Mouse (Mus musculus) neural tube, embryonic 12.5 days (tissue): ENCODE measurements around the gene Nsfl1c. TPM values are rescaled to one million over a fixed set of nuclear protein-coding genes. Genes with fewer than 3 reads are reported as not detected.

ENCODE experiments used
- ATAC-seq: fragments of 200-750 bp; cut with Nextera tagmentation; 2 replicates; pipeline ENCODE4 v1.8.0; 2017; ENCODE audit warnings: low read depth, mild to moderate bottlenecking, moderate TSS enrichment, moderate library complexity; ENCODE audit not compliant: low FRiP score
- H3K27ac ChIP-seq: fragments of 300-500 bp; sonication (generic); 2 replicates; pipeline ENCODE4 v1.5.1; 2016
- H3K27me3 ChIP-seq: fragments of 300-500 bp; sonication (generic); replicated peaks from 2 replicates; pipeline ENCODE4 v1.6.1; 2016; ENCODE audit warnings: mild to moderate bottlenecking
- H3K36me3 ChIP-seq: fragments of 300-500 bp; sonication (generic); 2 replicates; pipeline ENCODE4 v1.6.1; 2016; ENCODE audit warnings: mild to moderate bottlenecking
- H3K4me1 ChIP-seq: fragments of 300-500 bp; sonication (generic); 2 replicates; pipeline ENCODE4 v1.6.1; 2016
- H3K4me2 ChIP-seq: fragments of 300-500 bp; sonication (generic); replicated peaks from 2 replicates; pipeline ENCODE4 v1.6.1; 2016; ENCODE audit warnings: mild to moderate bottlenecking
- H3K4me3 ChIP-seq: fragments of 300-500 bp; sonication (generic); 2 replicates; pipeline ENCODE4 v1.5.1; 2016
- H3K9ac ChIP-seq: fragments of 300-500 bp; sonication (generic); 2 replicates; pipeline ENCODE4 v1.6.1; 2016; ENCODE audit warnings: mild to moderate bottlenecking
- H3K9me3 ChIP-seq: fragments of 300-500 bp; sonication (generic); 2 replicates; pipeline ENCODE4 v1.6.1; 2016; ENCODE audit warnings: mild to moderate bottlenecking
- WGBS: fragments of 180-500 bp; shearing (Covaris S2); methylation state at CpG from one replicate; pipeline ENCODE4 v1.1.7; 2016; 5-methylcytosine and 5-hydroxymethylcytosine counted together
- polyA plus RNA-seq: library from polyadenylated mRNA; unstranded; fragments of >200 nt; fragmentation: Nextera tagmentation; extraction: Ambion mirVana; gene quantifications from 2 replicates; pipeline ENCODE4 v1.2.1, GENCODE M21; 2016

Nsfl1c gene
- polyA plus RNA-seq, 1 experiment from 2014 or later: 260 TPM

GRCm38 (mm10) chr2:151529169-151529568, 35.2 kb downstream of the Nsfl1c start:
- no peaks in the 10 kb centered on the region for H3K9me3 ChIP-seq

GRCm38 (mm10) chr2:151530378-151531230, 36.6 kb downstream of the Nsfl1c start:
- Histone ChIP-seq H3K36me3 (no peaks in the 10 kb centered on the region; the same call in 1 of the 2 replicates), H3K9ac (no peak overlapping the region), H3K4me2 (no peak overlapping the region), H3K4me3 (no peak overlapping the region), H3K4me1 (no peaks in the 10 kb centered on the region), H3K9me3 (no peaks in the 10 kb centered on the region), H3K27ac (no peak overlapping the region), H3K27me3 (no peaks in the 10 kb centered on the region)
- no peak for ATAC-seq
- WGBS: 72% methylated on average over 8 of the region's 8 CpGs

More at GRCm38 (mm10) chr2:151529169-151529568, 35.2 kb downstream of the Nsfl1c start:
- Histone ChIP-seq H3K4me3 (no peak overlapping the region), H3K4me2 (no peak overlapping the region), H3K9ac (no peak overlapping the region), H3K36me3 (no peaks in the 10 kb centered on the region; the same call in 1 of the 2 replicates), H3K4me1 (no peaks in the 10 kb centered on the region), H3K27ac (no peak overlapping the region), H3K27me3 (no peaks in the 10 kb centered on the region)
- no peak for ATAC-seq

DNA sequence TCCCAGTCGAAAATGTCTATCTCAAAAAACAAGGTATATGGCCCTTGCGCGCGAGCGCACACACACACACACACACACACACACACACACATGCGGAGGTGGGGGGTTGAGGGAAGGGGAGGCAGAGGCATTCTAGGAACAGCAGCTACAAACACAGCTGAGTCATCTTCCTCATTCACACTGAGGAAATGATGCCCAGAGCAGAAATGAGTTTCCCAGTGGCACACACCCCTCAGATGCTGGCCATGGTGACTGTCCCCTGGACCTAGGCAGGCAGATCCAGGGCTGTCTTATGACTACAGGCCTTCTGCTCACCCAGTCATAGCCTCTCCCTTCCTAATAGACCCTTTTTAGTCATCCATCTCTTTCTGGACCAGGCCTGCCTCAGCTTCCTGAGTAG, 39.6 kb downstream of the Nsfl1c start:
- no peak for ATAC-seq
- Histone ChIP-seq H3K9me3 (no peaks in the 10 kb centered on the region), H3K4me2 (no peak overlapping the region), H3K9ac (no peak overlapping the region), H3K27ac (no peak overlapping the region), H3K27me3 (no peaks in the 10 kb centered on the region), H3K36me3 (no peaks in the 10 kb centered on the region), H3K4me3 (no peak overlapping the region), H3K4me1 (no peaks in the 10 kb centered on the region)
- WGBS: 78% methylated on average over 6 of the region's 6 CpGs

GRCm38 (mm10) chr2:151535961-151536617, 42.1 kb downstream of the Nsfl1c start:
- Histone ChIP-seq H3K9me3 (no peaks in the 10 kb centered on the region), H3K4me3 (no peak overlapping the region), H3K36me3 (no peaks in the 10 kb centered on the region), H3K4me2 (no peak overlapping the region), H3K9ac (no peak overlapping the region), H3K27ac (no peak overlapping the region), H3K4me1 (no peaks in the 10 kb centered on the region), H3K27me3 (no peaks in the 10 kb centered on the region)
- ATAC-seq: peak; percentile 67
- 41% methylated on average over 1 of the region's 1 CpGs for WGBS

GRCm38 (mm10) chr2:151536618-151536974, 42.6 kb downstream of the Nsfl1c start:
- no peaks in the 10 kb centered on the region for H3K27me3 ChIP-seq
- no peaks in the 10 kb centered on the region for H3K36me3 ChIP-seq
- H3K27ac ChIP-seq: no peak overlapping the region
- no peak overlapping the region for H3K9ac ChIP-seq
- ATAC-seq: no peak
- no peaks in the 10 kb centered on the region for H3K9me3 ChIP-seq
- no peak overlapping the region for H3K4me3 ChIP-seq
- no peak overlapping the region for H3K4me2 ChIP-seq
- WGBS: 79% methylated on average over 5 of the region's 5 CpGs
- H3K4me1 ChIP-seq: peaks cover 3% of the 10 kb centered on the region; the same call in 1 of the 2 replicates

GRCm38 (mm10) chr2:151538646-151539045, 44.7 kb downstream of the Nsfl1c start:
- Histone ChIP-seq H3K27ac (no peak overlapping the region), H3K9me3 (no peaks in the 10 kb centered on the region), H3K27me3 (no peaks in the 10 kb centered on the region), H3K4me2 (no peak overlapping the region), H3K4me1 (peaks cover 11% of the 10 kb centered on the region), H3K36me3 (no peaks in the 10 kb centered on the region), H3K4me3 (no peak overlapping the region), H3K9ac (no peak overlapping the region)
- ATAC-seq: no peak
- 62% methylated on average over 4 of the region's 4 CpGs for WGBS

DNA sequence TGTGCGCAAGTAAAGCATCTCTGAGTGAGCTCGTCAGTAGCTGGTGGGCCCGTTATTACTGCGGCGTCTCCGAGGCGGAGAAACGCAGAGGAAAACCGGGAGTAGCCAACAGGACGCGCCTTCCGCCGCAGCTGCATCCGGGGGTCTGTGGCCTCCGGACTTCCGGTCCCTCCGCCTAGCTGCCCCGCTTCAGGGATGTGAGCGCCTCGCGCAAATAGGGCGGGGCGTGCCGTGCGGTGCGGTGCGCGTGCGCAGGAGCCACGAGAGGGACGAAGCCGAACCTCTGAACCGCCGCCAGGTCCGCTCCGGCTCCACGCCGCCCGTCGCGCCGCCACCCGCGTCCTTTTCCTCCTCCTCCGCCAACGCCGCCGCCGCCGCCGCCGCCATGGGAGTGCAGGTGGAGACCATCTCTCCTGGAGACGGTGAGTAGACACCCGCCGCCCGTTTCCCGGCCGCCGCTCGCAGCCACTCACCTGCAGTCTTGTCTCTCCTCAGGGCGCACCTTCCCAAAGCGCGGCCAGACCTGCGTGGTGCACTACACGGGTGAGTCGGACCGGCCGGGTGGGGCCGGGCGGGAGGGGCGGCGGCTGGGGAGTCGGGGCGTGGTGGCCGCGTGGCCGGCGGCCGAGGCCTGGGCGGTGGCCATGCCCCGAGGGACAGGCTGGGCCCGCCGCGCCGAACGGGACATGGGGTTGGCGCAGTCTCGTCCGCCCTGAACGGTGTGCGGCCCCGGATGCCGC, 48.5 kb downstream of the Nsfl1c start, which contains the start of gene Fkbp1a:
Gene Fkbp1a (plus strand): TSS at position 161 of the 740 bp plus-strand sequence.
- ATAC-seq: peak; percentile 95
- H3K27ac ChIP-seq: peak within 1 kb of the TSS; percentile 81
- under 1% methylated on average over 92 of the region's 93 CpGs for WGBS
- peaks cover 24% of the 10 kb centered on the region for H3K36me3 ChIP-seq
- H3K9me3 ChIP-seq: no peaks in the 10 kb centered on the region
- peak within 1 kb of the TSS; percentile 98 for H3K4me3 ChIP-seq
- H3K27me3 ChIP-seq: no peaks in the 10 kb centered on the region
- peak within 1 kb of the TSS; percentile 94 for H3K9ac ChIP-seq
- peaks cover 34% of the 10 kb centered on the region for H3K4me1 ChIP-seq
- peak within 1 kb of the TSS; percentile 82 for H3K4me2 ChIP-seq

DNA sequence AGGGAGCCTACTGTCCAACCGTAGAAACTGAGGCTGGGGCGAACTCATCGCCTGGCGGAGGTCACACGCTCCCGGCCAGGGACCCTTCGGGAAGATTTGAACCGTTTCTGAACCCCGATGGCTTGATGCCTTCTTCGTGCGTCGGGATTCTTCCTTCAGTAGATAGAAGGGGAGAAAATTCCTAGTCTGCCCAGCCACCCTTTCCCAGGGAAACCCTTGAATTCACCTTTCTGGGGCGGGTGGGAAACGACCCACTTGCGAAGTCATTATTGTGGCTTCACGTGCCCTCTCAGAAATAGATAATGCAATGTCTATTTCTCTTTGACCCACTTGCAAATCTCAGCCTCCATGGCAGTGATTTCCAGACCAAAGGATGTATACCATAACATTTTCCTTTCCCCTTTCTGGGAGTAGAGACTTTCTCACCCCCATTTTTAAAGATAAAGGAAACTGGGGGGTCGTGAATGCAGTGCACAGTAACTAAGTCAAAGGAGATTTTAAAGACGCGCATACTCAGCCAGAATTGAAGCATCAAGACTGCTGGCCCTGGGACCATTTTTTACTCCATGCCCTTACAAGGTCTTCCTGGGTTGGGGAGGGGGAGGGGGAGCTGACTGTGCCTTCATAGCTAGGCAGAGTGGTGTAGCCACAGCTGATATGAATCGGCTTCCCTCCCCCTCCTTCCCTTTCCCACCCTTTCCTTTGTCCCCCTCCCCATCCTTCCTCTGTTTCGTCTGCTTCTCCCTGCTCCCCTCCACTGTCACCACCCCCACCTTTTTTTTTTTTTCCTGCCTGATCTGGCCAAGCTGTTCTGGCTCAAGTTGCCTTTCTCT, 49.3 kb downstream of the Nsfl1c start:
- Histone ChIP-seq H3K36me3 (peaks cover 31% of the 10 kb centered on the region), H3K9me3 (no peaks in the 10 kb centered on the region), H3K9ac (peak overlapping the region; percentile 94), H3K4me1 (peaks cover 34% of the 10 kb centered on the region), H3K27ac (peak overlapping the region; percentile 81; the same call in 1 of the 2 replicates), H3K4me2 (peak overlapping the region; percentile 82), H3K4me3 (peak overlapping the region; percentile 98), H3K27me3 (no peaks in the 10 kb centered on the region)
- WGBS: 2% methylated on average over 21 of the region's 21 CpGs
- peak; percentile 22 for ATAC-seq

- Histone ChIP-seq H3K4me3 (no peak overlapping the region), H3K27ac (no peak overlapping the region), H3K9me3 (no peaks in the 10 kb centered on the region), H3K4me1 (peaks cover 34% of the 10 kb centered on the region), H3K9ac (no peak overlapping the region; the same call in 1 of the 2 replicates), H3K27me3 (no peaks in the 10 kb centered on the region), H3K4me2 (peak overlapping the region; percentile 82), H3K36me3 (peaks cover 41% of the 10 kb centered on the region)
- no peak for ATAC-seq
- 70% methylated on average over 6 of the region's 6 CpGs for WGBS
Measured at GRCm38 (mm10) chr2:151544673-151545072, 50.7 kb downstream of the Nsfl1c start.

DNA sequence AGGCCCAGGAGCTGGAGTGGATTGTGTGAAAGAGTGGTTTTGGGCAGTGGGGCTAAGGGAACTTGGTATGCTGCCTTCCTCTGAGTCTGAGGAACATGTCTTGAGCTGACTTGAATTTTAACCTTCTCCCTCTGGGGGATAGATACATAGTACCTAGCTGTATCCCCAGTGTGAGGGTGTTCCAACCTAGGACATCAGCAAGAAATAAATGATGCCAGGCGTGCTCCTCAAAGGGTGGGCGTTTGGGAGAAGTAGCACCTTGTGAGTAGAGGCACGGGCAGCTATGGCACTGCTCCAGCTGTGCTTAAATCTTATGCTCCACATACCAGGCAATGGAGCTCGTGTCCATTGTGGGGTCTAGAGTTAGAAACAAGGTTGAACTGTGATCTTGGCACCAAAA, 52.6 kb downstream of the Nsfl1c start:
- no peak overlapping the region for H3K4me2 ChIP-seq
- peaks cover 31% of the 10 kb centered on the region for H3K4me1 ChIP-seq
- H3K4me3 ChIP-seq: no peak overlapping the region
- H3K9me3 ChIP-seq: no peaks in the 10 kb centered on the region
- no peak for ATAC-seq
- no peak overlapping the region for H3K27ac ChIP-seq
- 96% methylated on average over 4 of the region's 4 CpGs for WGBS
- no peaks in the 10 kb centered on the region for H3K27me3 ChIP-seq
- no peak overlapping the region for H3K9ac ChIP-seq
- H3K36me3 ChIP-seq: peaks cover 56% of the 10 kb centered on the region

GRCm38 (mm10) chr2:151549615-151550121, 55.7 kb downstream of the Nsfl1c start:
- no peak for ATAC-seq
- Histone ChIP-seq H3K4me2 (no peak overlapping the region), H3K4me1 (peaks cover 13% of the 10 kb centered on the region), H3K9ac (no peak overlapping the region), H3K9me3 (no peaks in the 10 kb centered on the region), H3K4me3 (no peak overlapping the region), H3K36me3 (peaks cover 78% of the 10 kb centered on the region), H3K27me3 (no peaks in the 10 kb centered on the region), H3K27ac (no peak overlapping the region)
- WGBS: 90% methylated on average over 3 of the region's 3 CpGs
